In the genomic region with DNA sequence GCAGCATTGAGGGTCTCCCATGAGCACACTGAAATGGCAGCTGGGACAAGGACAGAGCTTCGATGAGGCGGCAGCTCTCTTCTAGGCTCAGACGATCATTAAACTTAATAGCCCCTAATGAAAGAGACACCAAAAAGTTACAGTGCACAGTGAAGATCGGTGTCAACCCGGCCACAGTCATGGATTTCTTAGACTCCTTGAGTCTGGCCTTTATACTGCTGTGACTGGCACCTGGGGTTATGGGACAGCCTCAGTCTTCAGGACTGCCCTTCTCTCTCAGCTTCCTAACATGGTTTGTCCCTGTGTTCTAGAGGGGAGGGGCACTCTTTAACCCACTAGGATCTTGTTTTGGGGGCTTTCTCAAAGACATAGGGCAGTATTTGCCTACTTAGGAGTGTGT, we compare ENCODE assay signal across 25 mouse cellular contexts. TPM values are rescaled to one million over a fixed set of nuclear protein-coding genes. Genes with fewer than 3 reads are reported as not detected.
"Had no signal": no experiment of that assay in that cellular context is flagged by ENCODE, and none has a peak within 500 bp of the region (broad histone marks: within the 10 kb centered on the region; RNA-seq: fewer than 3 reads in every experiment).

No protein-coding gene starts in this region.

- ATAC-seq: hindbrain, embryonic 16.5 days; inflammation-experienced regulatory T-cells, adult 6 months; intestine, embryonic 15.5 days; intestine, postnatal 0 days; liver, embryonic 12.5 days had no signal

- H3K9me3 ChIP-seq: heart, embryonic 10.5 days; heart, embryonic 12.5 days; hindbrain, embryonic 10.5 days; hindbrain, embryonic 12.5 days; intestine, embryonic 15.5 days; limb, embryonic 13.5 days; limb, embryonic 15.5 days; liver, embryonic 12.5 days had no signal

- H3K9ac ChIP-seq: heart, embryonic 12.5 days; hindbrain, embryonic 12.5 days; hindbrain, embryonic 14.5 days; intestine, embryonic 15.5 days; limb, embryonic 13.5 days; limb, embryonic 15.5 days; liver, embryonic 12.5 days; liver, embryonic 14.5 days had no signal

- H3K4me2 ChIP-seq: heart, embryonic 12.5 days; hindbrain, embryonic 12.5 days; hindbrain, embryonic 14.5 days; intestine, embryonic 15.5 days; limb, embryonic 13.5 days; limb, embryonic 15.5 days; liver, embryonic 12.5 days had no signal

- DNase-seq: gastrocnemius, adult 2 months; gastrocnemius, postnatal 10 days; gastrocnemius, postnatal 25 days; heart, adult 18-20 months; heart, postnatal 10 days; heart, postnatal 4 days; kidney, adult 9 months; kidney, postnatal 14 days; lung, adult 18-20 months had no signal

- H3K4me1 ChIP-seq: intestine, embryonic 15.5 days had no signal

- H3K4me3 ChIP-seq: gastrocnemius, adult 2 months; heart, embryonic 10.5 days; heart, embryonic 12.5 days; hindbrain, embryonic 10.5 days; hindbrain, embryonic 12.5 days; intestine, embryonic 15.5 days; layer of hippocampus, adult 2 months; left cerebral cortex, adult 2 months; limb, embryonic 13.5 days; limb, embryonic 15.5 days; liver, embryonic 12.5 days had no signal

- H3K36me3 ChIP-seq: heart, embryonic 10.5 days; hindbrain, embryonic 12.5 days; intestine, embryonic 15.5 days had no signal

- H3K27me3 ChIP-seq: heart, embryonic 12.5 days; hindbrain, embryonic 12.5 days; intestine, embryonic 15.5 days; limb, embryonic 13.5 days; limb, embryonic 15.5 days; liver, embryonic 12.5 days had no signal

- H3K27ac ChIP-seq: gastrocnemius, adult 2 months; heart, embryonic 10.5 days; hindbrain, embryonic 10.5 days; hindbrain, embryonic 12.5 days; hindbrain, embryonic 14.5 days; intestine, embryonic 15.5 days; layer of hippocampus, adult 2 months; left cerebral cortex, adult 2 months; limb, embryonic 13.5 days; limb, embryonic 15.5 days; liver, embryonic 12.5 days; liver, embryonic 14.5 days had no signal

RNA-seq across cellular contexts. Expression of gene Pgf, which starts 60.0 kb away (rescaled TPM):
- polyA plus RNA-seq: inflammation-experienced regulatory T-cells, adult 6 months; liver, adult 2 months had no signal
